Mouse (Mus musculus): ENCODE measurements around the gene Fbxl2.

Gene Fbxl2

DNA sequence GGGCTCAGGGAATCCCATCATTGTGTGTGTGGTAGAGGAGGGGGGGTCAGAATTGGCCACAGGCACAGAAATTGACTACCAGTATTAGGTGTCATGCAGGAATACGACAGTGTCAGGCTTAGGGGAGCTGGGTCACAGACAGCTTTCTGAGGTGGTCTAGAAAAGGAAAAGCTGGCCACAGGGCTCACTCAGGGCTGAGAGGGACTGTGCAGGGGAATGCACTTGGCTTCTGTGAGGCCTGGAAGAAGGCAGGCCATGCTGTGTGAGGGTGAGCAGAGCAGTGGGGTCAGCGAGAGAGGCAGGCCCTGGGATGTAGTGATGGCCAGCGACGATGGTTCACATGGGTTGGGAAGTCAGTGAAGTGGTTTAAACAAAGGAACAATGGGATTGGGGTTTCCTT, 72.1 kb downstream of the Fbxl2 start:
- no peak for DNase-seq (ENCODE audit: low spot score)

DNA sequence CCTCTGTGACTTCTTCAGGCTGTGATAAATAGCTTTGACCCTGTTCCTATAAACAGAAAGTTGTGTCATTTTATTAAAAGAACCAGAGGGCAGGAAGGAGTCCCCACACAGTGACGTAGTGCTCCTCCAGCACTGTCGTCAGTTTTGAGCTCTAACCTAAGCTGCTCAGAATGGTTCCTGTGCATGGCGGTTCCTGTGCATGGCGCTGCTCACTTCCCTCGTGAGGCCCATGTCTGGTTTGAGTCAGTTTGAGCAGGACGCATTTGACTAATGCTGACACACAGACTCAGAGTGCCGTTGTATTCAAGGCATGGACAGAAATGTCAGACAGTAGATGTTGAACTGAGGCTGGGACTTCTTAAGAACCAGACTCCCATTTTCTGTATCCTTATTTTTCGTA, 74.4 kb downstream of the Fbxl2 start:
- DNase-seq (ENCODE audit: low spot score): no peak

DNA sequence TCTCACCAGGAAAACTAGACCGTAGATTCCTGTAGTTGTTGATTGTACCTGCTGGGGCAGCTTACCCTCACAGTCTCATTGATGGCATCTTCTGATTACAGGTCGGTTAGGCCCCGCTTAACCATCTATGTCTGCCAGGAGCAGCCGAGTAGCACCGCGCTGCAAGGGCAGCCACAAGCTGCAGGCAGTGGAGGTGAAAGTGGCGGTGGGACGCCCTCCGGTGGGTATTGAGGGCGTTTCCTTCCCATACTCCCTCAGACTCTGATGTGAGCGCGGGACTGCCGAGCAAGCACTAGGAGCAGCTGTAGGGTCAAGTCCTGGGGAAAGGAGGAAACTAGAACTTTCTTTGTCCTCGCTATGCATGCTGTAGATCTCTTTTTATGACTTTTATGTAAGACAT, 76.0 kb downstream of the Fbxl2 start:
- DNase-seq (ENCODE audit: low spot score): no peak

DNA sequence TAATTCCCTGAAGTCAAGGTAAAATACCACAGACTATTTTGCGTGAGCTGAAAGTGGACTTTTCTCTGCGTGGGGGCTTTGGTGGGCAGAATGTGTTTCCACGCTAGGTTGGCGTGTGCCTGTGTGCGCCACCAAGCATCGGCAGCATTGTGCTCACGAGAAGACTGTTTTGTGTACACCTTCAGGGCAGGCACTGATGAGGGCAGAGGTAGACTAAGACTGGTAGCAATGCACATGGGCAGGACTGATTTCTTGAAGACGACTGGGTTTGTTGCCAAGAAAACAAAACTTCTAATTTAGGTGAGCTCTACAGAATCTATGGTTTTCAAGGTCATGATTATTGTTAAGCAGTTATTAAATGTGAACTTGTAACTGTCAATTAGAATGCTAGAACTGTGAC, 76.6 kb downstream of the Fbxl2 start:
- DNase-seq (ENCODE audit: low spot score): no peak

DNA sequence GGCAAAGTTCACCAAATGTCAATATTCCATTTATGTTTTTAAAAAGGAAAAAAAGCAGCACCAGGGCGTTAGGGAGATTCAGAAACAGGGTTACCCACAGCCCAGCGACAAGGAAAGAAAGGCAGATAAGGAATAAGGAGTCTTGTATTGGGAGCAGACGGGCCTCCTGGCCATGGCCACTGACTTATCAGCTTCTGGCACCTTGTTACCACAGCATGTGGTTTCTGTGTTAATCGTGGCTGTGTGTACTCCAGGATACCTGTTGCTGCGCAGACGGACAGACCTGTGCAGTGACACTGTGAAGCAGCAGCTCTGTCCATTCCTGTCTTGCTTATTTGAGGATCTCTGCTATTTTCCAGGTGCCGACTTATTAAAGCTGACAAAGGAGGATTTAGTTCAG, 77.0 kb downstream of the Fbxl2 start:
- no peak for DNase-seq (ENCODE audit: low spot score)

DNA sequence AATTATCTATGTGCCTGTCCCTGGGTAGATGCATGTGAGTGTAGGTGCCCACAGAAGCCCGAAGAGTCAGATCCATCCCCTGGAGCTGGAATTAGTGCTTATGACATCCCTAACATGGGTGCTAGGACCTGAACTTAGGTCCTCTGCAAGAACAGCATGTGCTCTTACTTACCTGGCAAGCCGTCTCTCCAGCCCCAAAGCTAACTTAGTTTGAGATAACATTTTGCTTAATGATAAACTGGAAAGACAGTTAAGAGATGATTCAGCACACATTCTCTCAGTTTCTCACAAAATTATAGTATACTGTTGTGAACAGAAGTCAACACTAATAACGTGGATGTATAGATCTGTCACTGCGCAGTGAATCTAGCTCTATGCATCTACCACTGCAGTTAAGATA, 79.2 kb downstream of the Fbxl2 start:
- no peak for DNase-seq (ENCODE audit: low spot score)

DNA sequence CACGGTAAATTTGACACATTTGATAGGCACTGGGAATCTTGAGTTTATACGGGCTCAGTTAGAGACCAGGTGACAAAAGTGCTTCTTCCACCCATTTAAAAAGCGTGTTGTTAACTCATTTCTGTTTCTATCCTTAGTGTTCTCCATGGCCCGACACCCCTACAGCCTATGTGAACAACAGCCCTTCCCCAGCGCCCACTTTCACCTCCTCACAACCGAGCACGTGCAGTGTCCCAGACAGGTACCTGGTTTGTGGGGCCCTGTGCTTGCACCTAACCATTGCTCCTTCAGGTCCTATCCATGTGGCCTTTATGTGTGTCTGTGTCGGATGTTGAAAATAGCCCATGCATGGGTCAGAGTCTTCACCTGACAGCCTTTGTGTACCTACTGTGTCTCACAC, 81.6 kb downstream of the Fbxl2 start:
- no peak for DNase-seq (ENCODE audit: low spot score)

DNA sequence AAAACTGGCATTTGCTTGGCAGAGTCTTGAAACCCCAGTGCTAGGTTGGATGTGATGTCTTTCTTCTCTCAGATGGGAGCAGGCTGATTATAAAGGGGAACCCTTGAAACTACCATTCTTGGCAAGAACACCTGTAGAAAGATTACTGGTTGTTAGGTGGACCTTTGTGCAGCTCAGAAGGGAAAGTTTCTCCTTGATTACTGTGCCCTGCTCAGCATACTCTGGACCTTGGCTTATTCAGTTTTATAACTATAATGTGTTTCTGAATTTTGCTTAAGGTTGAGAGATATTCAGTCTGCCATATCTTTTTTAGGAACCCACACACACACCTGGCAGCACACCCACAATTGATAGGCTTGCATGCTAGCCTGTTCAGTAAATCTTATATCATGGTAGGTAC, 82.3 kb downstream of the Fbxl2 start:
- no peak for DNase-seq (ENCODE audit: low spot score)

DNA sequence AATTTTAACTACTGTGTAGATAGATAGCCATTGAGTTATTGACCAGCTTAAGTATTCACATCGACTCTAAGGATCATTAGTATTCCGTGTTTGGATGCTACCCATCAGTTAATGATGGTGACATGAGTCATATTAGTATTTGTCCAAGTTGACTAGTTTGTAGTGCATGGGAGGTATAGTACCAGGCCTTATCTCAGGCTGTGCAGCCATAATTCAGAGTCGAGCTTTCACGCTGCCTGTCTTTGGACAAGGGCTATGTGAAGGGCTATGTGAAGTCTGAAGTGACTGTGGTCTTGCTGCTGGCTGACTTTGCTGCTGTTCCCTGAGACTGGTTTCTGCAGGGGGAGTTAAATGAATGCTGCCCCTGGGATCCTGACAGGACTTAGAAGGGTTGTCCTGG, 88.2 kb downstream of the Fbxl2 start:
- DNase-seq (ENCODE audit: low spot score): no peak

DNA sequence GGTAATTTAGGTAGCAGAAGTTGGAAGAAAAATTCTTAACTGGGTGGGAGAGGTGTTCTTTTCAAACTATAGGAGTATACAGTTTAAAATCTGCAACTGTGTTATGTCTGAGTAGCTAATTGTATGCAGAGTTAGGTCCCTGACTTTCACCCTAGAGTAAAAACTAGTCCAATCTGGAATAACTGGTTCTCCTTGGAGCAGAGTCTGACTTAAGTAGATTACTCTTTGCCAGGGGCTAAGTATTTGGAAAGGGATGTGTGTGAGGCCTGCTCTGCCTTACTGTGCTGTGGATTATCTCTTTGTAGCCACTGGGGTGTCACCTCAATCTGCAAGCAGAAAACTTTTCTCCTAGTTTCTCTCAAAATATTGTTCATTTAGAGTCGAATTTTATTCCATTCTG, 98.8 kb downstream of the Fbxl2 start:
- no peak for DNase-seq (ENCODE audit: low spot score)

DNA sequence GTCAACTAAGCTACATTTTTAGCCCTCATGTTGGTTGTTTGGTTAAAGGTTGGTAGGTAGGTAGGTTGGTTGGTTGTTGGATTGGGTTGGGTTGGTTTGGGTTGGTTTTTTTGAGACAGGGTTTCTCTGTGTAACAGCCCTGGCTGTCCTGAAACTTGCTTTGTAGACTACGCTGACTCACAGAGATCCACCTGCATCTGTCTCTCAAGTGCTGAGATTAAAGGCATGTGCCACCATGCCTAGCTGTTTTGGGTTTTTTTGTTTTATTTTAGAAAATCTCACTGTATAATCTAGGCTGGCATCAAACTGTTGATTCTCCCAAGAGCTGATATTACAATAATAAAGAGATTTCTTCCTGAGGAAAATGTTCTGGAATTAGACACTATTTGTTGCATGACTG, 102.6 kb downstream of the Fbxl2 start:
- DNase-seq (ENCODE audit: low spot score): no peak

DNA sequence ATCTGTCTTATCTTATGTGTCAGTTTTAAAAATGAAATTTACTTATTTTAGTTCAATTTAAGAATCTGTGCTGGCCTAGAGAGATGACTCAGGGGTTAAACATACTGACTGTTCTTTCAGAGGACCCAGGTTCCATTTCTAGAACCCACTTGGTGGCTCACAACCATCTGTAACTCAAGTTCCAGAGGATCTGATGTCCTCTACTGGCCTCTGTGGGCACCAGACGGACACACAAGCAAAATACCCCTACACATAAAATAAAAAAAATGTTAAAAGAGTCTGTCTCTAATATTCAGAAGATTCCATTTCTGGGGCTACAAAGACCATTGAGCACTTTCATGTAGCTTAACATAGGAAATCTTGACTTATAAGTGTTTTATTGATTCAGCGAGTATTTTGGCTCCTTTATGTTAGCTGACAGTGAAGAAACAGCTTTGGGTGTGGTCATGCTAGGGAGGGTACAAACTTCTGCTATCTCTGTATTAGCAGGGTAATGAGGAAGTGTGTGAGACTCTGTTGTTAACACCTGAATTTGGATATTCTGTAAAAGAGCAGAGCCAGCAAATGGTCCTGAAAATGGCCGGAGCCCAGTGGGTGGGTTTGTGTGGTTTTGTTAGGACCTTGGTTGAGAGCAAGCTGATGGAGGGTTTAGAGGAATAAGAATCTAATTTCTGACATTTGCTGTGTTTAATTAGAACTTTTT, 104.7 kb downstream of the Fbxl2 start:
- DNase-seq (ENCODE audit: low spot score): no peak

DNA sequence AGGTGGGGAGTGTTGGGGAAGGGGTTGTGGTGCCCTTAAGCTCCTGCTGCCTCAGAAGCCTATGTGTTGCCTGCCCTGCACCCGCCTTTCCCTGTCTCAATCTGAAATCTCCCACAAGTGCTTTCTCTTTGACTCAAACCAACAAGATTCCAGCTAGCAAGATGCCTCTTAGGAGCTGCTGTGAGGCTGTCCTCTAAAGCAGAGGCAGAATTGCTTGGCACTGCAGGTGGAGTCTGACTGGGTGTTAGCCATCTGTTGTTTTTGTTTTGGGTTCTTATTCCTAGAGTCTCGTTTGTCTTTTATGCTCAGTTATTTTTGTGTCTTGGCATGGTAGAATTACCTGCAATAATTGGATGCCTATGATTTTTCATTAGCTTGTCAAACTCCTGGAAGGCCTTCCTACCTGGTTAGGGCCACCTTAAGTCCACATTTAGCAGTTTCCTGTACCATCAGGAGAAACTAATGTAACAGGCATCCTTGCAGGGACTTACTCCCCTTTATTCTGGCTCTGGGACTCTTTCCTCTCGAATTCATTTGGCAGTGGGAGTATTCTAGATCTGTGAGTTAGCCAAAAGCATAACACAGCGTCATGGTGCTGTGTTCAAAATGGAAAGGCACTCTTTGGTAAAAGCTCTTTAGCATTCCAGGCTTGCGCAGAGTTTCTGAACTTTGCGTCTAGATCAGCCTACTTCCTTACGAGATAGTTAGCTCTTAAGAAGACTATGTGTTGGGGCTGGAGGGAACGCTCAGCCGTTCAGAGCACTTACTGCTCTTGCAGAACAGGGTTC, 106.7 kb downstream of the Fbxl2 start:
- no peak for DNase-seq (ENCODE audit: low spot score)

DNA sequence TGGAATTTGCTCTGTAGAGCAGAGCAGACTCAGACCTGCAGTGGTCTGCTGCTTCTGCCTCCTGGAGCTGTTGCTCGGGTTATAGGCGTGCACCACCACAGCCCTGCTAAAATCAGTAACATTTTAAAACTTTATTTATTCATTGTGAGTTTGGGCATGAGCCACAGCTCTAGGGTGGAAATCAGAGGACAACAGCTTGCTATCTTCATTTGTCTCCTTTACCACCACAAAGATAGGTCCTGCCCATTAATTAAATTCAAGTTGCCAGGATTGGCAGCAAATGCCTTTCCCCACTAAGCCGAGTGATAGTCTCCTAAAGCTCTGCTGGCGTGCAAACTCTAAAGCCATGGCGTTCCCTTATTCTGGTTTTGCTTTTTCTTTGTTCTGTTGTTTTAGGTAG, 110.4 kb downstream of the Fbxl2 start:
- no peak for DNase-seq (ENCODE audit: low spot score)

DNA sequence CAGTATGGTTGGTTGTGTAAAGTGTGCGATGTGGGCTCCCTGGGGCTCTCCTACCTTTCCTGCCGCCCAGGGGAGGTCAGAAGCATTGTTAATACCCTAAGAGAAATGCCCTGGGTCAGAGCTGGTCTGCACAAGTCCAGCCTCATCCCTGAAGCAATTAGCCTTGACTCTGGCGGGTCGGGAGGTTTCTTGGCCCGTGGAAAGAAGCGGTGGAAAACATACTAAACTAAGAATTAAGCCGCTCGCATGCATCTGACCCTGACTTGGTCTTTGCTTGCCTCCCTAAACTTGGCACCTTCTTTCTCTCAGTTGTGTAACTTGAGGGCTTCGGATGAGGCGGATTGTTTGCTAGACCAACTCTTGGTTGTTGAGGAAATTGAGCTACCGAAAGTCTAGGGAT, 113.5 kb downstream of the Fbxl2 start:
- peak; percentile 4 for DNase-seq (ENCODE audit: low spot score)

DNA sequence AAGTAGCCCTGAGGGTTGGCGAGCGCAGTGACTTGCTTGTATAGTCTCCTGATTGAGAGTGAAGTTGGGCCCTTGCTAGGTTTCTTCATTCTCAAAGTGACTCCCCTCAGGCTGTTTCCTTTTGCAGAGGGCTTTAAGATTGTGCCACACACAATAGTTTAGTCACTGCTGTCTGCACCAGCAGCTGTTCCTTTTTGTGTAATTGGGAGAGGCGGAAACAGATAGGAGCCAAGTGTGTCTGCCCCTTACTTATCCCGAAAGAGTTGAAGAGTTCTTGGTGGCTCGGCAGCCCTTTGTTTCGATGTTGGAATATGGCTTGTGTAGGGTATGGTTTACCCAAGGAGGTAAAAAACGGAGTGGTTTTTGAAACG, 113.9 kb downstream of the Fbxl2 start:
- peak; percentile 34 for DNase-seq (ENCODE audit: low spot score)

DNA sequence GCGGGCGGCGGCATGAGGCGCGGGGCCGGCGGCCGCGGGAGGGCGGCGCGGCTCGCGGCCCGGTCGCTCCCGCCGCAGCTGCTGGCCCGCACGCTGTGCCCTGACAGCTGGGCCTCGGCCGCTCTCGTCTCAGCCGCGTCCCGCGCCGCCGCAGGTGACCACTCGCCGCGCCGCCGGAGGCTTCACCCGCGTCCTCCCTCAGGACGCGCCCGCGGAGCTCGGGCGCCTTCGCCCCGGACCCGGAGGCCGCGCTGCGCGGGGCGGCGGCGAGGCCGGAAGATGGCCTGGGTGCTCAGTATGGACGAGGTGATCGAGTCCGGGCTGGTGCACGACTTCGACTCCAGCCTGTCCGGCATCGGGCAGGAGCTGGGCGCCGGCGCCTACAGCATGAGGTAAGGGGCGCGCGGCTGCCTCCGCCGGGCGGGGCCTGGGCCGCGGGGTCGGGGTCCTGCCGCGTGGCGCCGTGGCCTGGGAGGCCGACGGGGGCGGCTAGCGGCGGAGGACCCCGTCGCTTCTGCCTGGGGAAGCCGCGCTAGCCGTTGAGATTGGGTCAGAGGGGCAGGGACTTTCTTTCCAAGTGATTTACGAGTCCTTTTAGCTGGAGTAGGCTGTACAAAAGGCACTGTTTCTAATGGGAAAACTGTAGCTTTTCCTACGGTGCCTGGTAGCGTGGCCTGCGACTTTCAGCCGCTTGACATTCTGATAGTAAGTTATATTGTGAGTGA, 114.5 kb downstream of the Fbxl2 start:
- peak; percentile 43 for DNase-seq (ENCODE audit: low spot score)

DNA sequence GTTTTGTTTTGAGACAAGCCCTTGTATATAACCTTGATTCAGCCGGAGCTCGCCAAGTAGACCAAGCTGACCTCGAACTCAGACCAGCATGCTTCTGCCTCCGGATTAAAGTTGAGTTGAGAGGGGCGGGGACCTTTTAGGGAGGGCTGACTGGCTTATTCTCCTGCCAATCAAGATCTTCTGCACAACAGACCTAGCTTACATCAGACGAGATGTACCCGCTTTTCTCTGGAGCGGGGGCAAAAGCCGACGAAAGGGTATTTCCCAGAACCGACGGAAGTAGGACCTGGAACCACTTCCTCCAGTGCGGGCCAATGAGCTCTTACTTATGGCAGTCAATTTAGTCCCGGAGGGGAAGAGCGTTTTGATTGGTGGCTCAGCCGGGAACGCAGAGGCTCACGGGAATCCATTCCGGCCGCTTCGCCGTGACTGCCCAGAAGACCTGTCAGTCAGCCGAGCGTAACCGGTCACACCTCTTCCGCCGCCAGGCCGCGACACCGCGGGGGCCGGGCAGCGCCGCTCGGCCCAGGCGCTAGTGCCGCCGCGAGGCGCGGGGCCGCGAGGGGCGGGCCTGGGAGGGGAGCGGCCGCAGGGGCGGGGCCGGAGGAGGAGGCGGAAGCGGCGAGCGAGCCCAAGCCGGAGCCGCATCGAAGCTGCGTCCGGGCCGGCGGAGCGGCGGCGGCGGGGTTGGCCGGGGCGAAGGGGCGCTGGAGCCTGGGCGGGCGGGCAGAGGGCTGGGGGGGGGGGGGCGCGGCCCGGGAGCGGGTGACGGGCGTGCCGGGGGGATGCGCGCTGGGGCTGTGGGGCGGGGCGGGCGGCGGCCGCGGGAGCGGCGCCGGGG, 115.2 kb downstream of the Fbxl2 start, which contains the start of gene Ubp1:
TSS of gene Ubp1 (plus strand) at position 401 of the 841 bp plus-strand sequence.
- DNase-seq (ENCODE audit: low spot score): peak; percentile 98

DNA sequence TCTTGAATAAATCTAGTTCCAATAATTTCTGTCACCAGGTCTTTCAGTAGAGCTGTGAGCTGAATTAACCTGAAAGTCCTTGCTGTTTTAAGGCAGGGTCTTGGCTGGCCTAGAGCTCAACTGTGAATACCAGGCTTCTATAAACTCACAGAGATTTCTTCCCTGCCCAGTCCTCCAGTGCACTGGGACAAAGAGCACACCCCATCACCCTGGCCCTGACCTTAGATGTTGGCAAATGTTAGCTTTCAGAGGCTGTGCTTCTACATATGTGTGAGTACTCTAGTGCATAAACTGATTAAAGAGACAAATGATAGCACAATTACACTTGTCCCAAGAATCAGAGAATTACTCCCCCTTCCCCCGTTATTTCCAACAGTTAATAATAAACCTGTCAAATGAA, 116.3 kb downstream of the Fbxl2 start:
- DNase-seq (ENCODE audit: low spot score): no peak

DNA sequence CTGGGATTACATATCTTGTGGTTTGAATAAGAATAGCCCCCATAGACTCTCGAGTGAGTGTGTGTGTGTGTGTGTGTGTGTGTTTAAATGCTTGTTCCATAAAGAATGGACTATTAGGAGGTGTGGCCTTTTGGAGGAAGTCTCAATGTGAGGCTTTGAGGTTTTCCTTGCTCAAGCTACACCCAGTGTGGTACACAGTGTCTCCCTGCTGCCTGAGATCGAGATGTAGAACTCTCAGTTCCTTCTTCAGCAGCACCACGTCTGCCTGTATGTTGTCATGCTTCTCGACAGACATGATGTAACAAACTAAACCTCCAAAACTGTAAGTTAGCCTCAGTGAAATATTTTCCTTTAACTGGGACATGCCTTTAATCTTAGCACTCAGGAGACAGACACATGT, 117.4 kb downstream of the Fbxl2 start:
- no peak for DNase-seq (ENCODE audit: low spot score)

DNA sequence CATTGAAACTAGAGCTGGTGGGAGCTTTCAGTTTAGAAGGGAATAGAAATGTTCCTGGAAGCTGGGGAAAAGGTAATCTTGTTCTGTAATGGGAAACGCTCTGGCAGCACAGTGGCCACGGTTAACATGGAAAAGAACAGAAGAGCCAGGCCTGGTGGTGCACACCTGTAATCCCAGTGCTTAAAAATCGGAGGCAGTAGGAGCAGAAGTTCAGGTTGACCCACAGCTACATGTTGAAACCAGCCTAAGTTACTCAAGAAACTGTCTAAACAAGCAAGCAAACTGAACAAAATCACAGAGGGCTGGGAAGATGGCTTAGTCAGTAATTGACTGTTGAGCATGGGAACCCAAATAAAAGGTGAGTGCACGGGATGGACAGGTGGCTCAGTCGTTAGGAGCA, 121.1 kb downstream of the Fbxl2 start:
- DNase-seq (ENCODE audit: low spot score): no peak

DNA sequence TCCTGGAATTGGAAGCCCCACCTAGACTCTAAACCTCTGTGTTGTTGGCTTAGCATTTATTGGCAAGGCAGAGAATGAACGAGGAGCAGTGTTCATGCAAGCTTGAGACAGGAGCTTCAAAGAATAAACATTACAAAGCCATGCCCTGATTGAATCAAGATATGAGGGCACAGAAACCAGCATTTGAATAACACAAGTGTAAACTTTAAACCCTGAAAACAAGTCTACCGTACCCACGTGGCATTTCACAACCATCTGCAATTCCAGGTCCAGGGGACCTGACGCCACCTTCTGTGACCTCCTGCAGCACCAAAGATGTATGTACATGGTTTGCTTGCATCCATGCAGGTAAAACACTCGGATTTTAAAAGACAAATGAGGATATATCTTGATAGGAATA, 123.3 kb downstream of the Fbxl2 start:
- no peak for DNase-seq (ENCODE audit: low spot score)
